Mouse (Mus musculus) urinary bladder, postnatal 36 days (tissue): ENCODE measurements around the gene Slc1a2.
A peak's percentile ranks its signal among the peaks of the same experiment; 100 is the strongest.

Experiments
- DNase-seq, 2 experiments: peaks; one replicate each; pipeline ENCODE4 v3.0.0; 2022; ENCODE audit warnings: low spot score in 2 of 2, mixed read lengths in 1 of 2

Slc1a2 gene

GRCm38 (mm10) chr2:102815289-102815809 is 156.9 kb downstream of the Slc1a2 start:
- no peak for DNase-seq

GRCm38 (mm10) chr2:102820225-102820711 is 161.8 kb downstream of the Slc1a2 start:
- DNase-seq: no peak

- DNase-seq: no peak
These were observed 162.3 kb downstream of the Slc1a2 start for GRCm38 (mm10) chr2:102820790-102821189.

- DNase-seq: no peak
These were observed 163.6 kb downstream of the Slc1a2 start for GRCm38 (mm10) chr2:102822036-102822435.

- peak; percentile 39 to 54 for DNase-seq
These were observed 167.6 kb downstream of the Slc1a2 start for GRCm38 (mm10) chr2:102825961-102826633.

- no peak for DNase-seq
These were observed 169.4 kb downstream of the Slc1a2 start for GRCm38 (mm10) chr2:102827841-102828240.

GRCm38 (mm10) chr2:102828381-102828780 is 169.9 kb downstream of the Slc1a2 start:
- no peak for DNase-seq

- peak; percentile 63 to 73 for DNase-seq
These were observed 170.7 kb downstream of the Slc1a2 start for GRCm38 (mm10) chr2:102829201-102829600.

GRCm38 (mm10) chr2:102831547-102831946 is 173.1 kb downstream of the Slc1a2 start:
- no peak for DNase-seq

- DNase-seq: no peak
These were observed 179.7 kb downstream of the Slc1a2 start for GRCm38 (mm10) chr2:102838179-102838578.
